Mouse (Mus musculus): ENCODE measurements around the gene Atp6v1e1.

Atp6v1e1 gene

DNA sequence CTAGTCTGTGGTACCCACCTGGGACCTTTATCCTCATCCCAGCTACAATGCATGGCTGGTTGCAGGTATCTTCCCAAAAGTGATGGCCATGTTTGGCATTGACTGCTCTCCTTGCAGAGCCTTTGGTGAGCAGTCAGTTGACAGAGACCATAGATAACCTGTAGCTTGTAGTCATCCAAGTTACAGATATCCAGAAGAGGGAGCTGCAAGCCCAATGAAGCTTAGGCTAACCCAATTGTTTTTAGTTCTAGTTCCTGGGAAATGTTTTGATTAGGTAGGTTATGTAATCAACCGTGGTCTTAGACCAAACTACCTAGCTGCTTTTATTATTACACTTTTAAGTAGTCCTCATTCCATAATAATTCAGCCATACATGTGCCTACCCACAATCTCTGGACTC is 51.2 kb downstream of the Atp6v1e1 start:
- peak; percentile 28 for DNase-seq (ENCODE audit: low spot score)

DNA sequence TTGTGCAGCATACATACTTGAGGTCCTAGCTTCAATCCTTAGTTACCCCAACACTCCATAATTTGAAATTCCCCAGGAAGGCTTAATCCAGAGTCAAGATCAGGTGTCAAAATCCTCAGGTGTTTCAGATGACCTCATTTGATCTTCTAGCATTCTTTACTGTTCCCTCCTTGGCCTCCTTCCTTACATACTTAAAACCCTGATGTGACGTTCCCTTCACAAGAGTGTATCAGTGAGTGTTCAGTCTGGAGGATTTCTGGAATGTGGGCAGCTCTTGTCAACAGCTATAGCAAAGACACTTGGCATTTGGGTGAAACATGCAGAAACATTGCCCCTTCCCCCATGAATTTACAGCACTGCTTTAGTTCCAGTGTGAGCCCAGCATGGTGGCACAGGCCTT is 52.6 kb downstream of the Atp6v1e1 start:
- no peak for DNase-seq (ENCODE audit: low spot score)

DNA sequence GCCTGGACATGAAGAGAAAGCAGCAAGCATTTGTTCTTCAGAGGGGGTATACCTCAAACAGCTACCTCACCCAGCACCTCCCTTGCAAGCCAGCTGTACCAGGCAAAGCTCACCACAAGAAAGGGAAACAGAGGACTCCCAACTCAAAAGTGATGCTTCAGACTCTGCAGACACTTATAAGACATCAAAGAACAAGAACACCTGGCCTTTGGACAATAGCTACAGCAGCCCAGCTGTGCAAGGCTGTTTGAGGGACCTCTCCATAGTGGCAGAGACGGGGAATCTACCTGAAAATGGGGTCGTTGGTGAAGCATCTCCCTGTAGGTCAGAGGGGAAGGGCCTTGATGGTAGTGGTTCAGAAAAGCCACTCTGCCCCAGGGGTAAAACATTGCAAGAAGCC is 61.4 kb downstream of the Atp6v1e1 start:
- DNase-seq (ENCODE audit: low spot score), result no peak

DNA sequence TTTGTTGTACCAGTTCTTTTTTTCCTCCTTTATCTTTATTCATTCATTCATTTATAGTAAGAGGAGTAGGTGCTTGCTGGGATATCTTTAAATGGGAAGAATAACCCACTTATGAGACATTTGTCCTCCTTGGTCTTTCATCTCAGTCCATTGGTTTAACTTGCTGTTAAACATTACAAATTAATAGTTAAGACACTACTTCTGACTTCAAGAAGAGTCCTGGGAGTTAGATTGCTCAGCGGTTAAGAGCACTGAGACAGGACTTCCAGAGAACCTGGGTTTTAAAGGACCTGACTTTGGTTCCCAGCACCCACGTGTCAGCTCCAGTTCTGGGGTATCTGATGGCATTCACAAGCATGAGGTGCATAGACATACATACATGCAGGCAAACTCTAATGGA is 76.2 kb downstream of the Atp6v1e1 start:
- DNase-seq (ENCODE audit: low spot score), result no peak

Measured in adipocyte (in vitro differentiated cells).